Mouse (Mus musculus) hindbrain, embryonic 11.5 days (tissue): Measurements from ENCODE around the gene Acsf2. TPM values are rescaled to one million over a fixed set of nuclear protein-coding genes. Genes with fewer than 3 reads are reported as not detected.

Source experiments
- ATAC-seq: fragments of 200-750 bp; cut with Nextera tagmentation; 2 replicates; pipeline ENCODE4 v1.8.0; 2017; ENCODE audit warnings: mild to moderate bottlenecking, moderate TSS enrichment, moderate library complexity; ENCODE audit not compliant: low FRiP score
- DNase-seq: peaks from one replicate; pipeline ENCODE4 v3.0.0-alpha.2; 2015; ENCODE audit warnings: low spot score
- H3K27ac ChIP-seq: fragments of 300-500 bp; sonication (generic); 2 replicates; pipeline ENCODE4 v1.5.1; 2014; ENCODE audit warnings: mild to moderate bottlenecking, low read depth, low read length
- H3K27me3 ChIP-seq: fragments of 300-500 bp; sonication (generic); 2 replicates; pipeline ENCODE4 v1.6.1; 2014; ENCODE audit warnings: mild to moderate bottlenecking, low read length, moderate library complexity, mixed read lengths; ENCODE audit not compliant: control insufficient read depth, insufficient read depth
- H3K36me3 ChIP-seq: fragments of 300-500 bp; sonication (generic); 2 replicates; pipeline ENCODE4 v1.6.1; 2014; ENCODE audit warnings: mild to moderate bottlenecking, low read length, moderate library complexity, mixed read lengths; ENCODE audit not compliant: control insufficient read depth, insufficient read depth
- H3K4me1 ChIP-seq: fragments of 300-500 bp; sonication (generic); replicated peaks from 2 replicates; pipeline ENCODE4 v1.6.1; 2014; ENCODE audit warnings: low read length, mixed read lengths; ENCODE audit not compliant: control insufficient read depth, insufficient read depth
- H3K4me2 ChIP-seq: fragments of 300-500 bp; sonication (generic); replicated peaks from 2 replicates; pipeline ENCODE4 v1.6.1; 2014; ENCODE audit warnings: mild to moderate bottlenecking, low read depth, low read length
- H3K4me3 ChIP-seq: fragments of 300-500 bp; sonication (generic); 2 replicates; pipeline ENCODE4 v1.5.1; 2014; ENCODE audit warnings: low read depth, low read length
- H3K9ac ChIP-seq: fragments of 300-500 bp; sonication (generic); 2 replicates; pipeline ENCODE4 v1.6.1; 2014; ENCODE audit warnings: low read depth, low read length
- H3K9me3 ChIP-seq: fragments of 300-500 bp; sonication (generic); 2 replicates; pipeline ENCODE4 v1.6.1; 2016; ENCODE audit warnings: low read length; ENCODE audit not compliant: control insufficient read depth
- WGBS: fragments of 180-500 bp; shearing (Covaris S2); extraction: QIAGEN DNeasy Blood & Tissue Kit; methylation state at CpG from one replicate; pipeline ENCODE4 v1.1.7; 2014; 5-methylcytosine and 5-hydroxymethylcytosine counted together
- polyA plus RNA-seq: library from polyadenylated mRNA; unstranded; fragments of >200 nt; fragmentation: Nextera tagmentation; extraction: Ambion mirVana; gene quantifications from 2 replicates; pipeline ENCODE4 v1.2.1, GENCODE M21; 2014

Acsf2 gene
- polyA plus RNA-seq, 1 experiment from 2014 or later = 4.9 TPM

GRCm38 (mm10) chr11:94564437-94565150 is 37.1 kb downstream of the Acsf2 start, which contains the start of gene Chad:
TSS of gene Chad (plus strand) at chr11:94565047.
- ATAC-seq = peak; percentile 12; the same call in 1 of the 2 replicates
- peak; percentile 56 for DNase-seq
- Histone ChIP-seq H3K4me1 (peaks cover 3% of the 10 kb centered on the region; the same call in 1 of the 2 replicates), H3K36me3 (no peaks in the 10 kb centered on the region), H3K9ac (peak within 1 kb of the TSS; percentile 42; the same call in 1 of the 2 replicates), H3K4me3 (peak within 1 kb of the TSS; percentile 23), H3K4me2 (peak within 1 kb of the TSS; percentile 38), H3K9me3 (no peaks in the 10 kb centered on the region), H3K27me3 (peaks cover 22% of the 10 kb centered on the region), H3K27ac (no peak within 1 kb of the TSS)
- WGBS = 2% methylated on average over 35 of the region's 35 CpGs

- H3K27me3 ChIP-seq = peaks cover 22% of the 10 kb centered on the region
- H3K27ac ChIP-seq = no peak overlapping the region
- ATAC-seq = peak; percentile 33; the same call in 1 of the 2 replicates
- no peak overlapping the region for H3K4me3 ChIP-seq
- no peak overlapping the region; the same call in 1 of the 2 replicates for H3K4me2 ChIP-seq
- no peaks in the 10 kb centered on the region for H3K36me3 ChIP-seq
- H3K9ac ChIP-seq = no peak overlapping the region; the same call in 1 of the 2 replicates
- 52% methylated on average over 5 of the region's 5 CpGs for WGBS
- no peak for DNase-seq
- H3K4me1 ChIP-seq = peaks cover 3% of the 10 kb centered on the region; the same call in 1 of the 2 replicates
- no peaks in the 10 kb centered on the region for H3K9me3 ChIP-seq
These were observed 37.9 kb downstream of the Acsf2 start for GRCm38 (mm10) chr11:94563821-94564220.

GRCm38 (mm10) chr11:94563383-94563782 is 38.3 kb downstream of the Acsf2 start:
- no peak overlapping the region for H3K27ac ChIP-seq
- no peaks in the 10 kb centered on the region for H3K9me3 ChIP-seq
- no peaks in the 10 kb centered on the region for H3K36me3 ChIP-seq
- no peak overlapping the region for H3K4me3 ChIP-seq
- 92% methylated on average over 5 of the region's 5 CpGs for WGBS
- DNase-seq (no peak), ATAC-seq (no peak)
- peaks cover 22% of the 10 kb centered on the region for H3K27me3 ChIP-seq
- peaks cover 3% of the 10 kb centered on the region; the same call in 1 of the 2 replicates for H3K4me1 ChIP-seq
- H3K4me2 ChIP-seq = no peak overlapping the region
- H3K9ac ChIP-seq = no peak overlapping the region

GRCm38 (mm10) chr11:94558226-94558625 is 43.4 kb downstream of the Acsf2 start:
- H3K4me2 ChIP-seq = no peak overlapping the region
- H3K9ac ChIP-seq = no peak overlapping the region
- DNase-seq (no peak), ATAC-seq (no peak)
- WGBS = 83% methylated on average over 3 of the region's 3 CpGs
- H3K27me3 ChIP-seq = no peaks in the 10 kb centered on the region
- H3K4me1 ChIP-seq = no peaks in the 10 kb centered on the region
- no peaks in the 10 kb centered on the region for H3K36me3 ChIP-seq
- H3K27ac ChIP-seq = no peak overlapping the region
- no peaks in the 10 kb centered on the region for H3K9me3 ChIP-seq
- no peak overlapping the region for H3K4me3 ChIP-seq

- Histone ChIP-seq H3K4me3 (no peak overlapping the region), H3K36me3 (no peaks in the 10 kb centered on the region), H3K27me3 (no peaks in the 10 kb centered on the region), H3K4me2 (no peak overlapping the region), H3K9me3 (no peaks in the 10 kb centered on the region), H3K27ac (no peak overlapping the region), H3K9ac (no peak overlapping the region), H3K4me1 (peaks cover 4% of the 10 kb centered on the region; the same call in 1 of the 2 replicates)
- WGBS = 91% methylated on average over 5 of the region's 5 CpGs
- ATAC-seq (no peak), DNase-seq (no peak)
These were observed 51.3 kb downstream of the Acsf2 start for GRCm38 (mm10) chr11:94550442-94550744.

GRCm38 (mm10) chr11:94549691-94550441 is 51.8 kb downstream of the Acsf2 start:
- Histone ChIP-seq H3K4me1 (peaks cover 4% of the 10 kb centered on the region; the same call in 1 of the 2 replicates), H3K9me3 (no peaks in the 10 kb centered on the region), H3K27me3 (no peaks in the 10 kb centered on the region), H3K27ac (no peak overlapping the region), H3K4me2 (no peak overlapping the region), H3K36me3 (no peaks in the 10 kb centered on the region), H3K4me3 (no peak overlapping the region), H3K9ac (no peak overlapping the region)
- WGBS = 75% methylated on average over 10 of the region's 10 CpGs
- DNase-seq (no peak), ATAC-seq (peak; percentile 2; the same call in 1 of the 2 replicates)

- H3K4me2 ChIP-seq = peak within 1 kb of the TSS; percentile 65
- 4% methylated on average over 49 of the region's 49 CpGs for whole genome bisulfite sequencing
These were observed 52.6 kb downstream of the Acsf2 start, which contains the start of gene Rsad1 for GRCm38 (mm10) chr11:94548888-94549690. TSS of gene Rsad1 (minus strand) at chr11:94549255.

More at GRCm38 (mm10) chr11:94548888-94549690, 52.6 kb downstream of the Acsf2 start, which contains the start of gene Rsad1:
- Histone ChIP-seq H3K4me3 (peak within 1 kb of the TSS; percentile 55), H3K27me3 (no peaks in the 10 kb centered on the region), H3K36me3 (no peaks in the 10 kb centered on the region), H3K9ac (peak within 1 kb of the TSS; percentile 77), H3K9me3 (no peaks in the 10 kb centered on the region), H3K4me1 (peaks cover 4% of the 10 kb centered on the region; the same call in 1 of the 2 replicates), H3K27ac (peak within 1 kb of the TSS; percentile 58; the same call in 1 of the 2 replicates)
- peak; percentile 90 for ATAC-seq
- DNase-seq = peak; percentile 96
